Mouse (Mus musculus): Measurements from ENCODE around the gene Aplp1. TPM values are rescaled to one million over a fixed set of nuclear protein-coding genes. Genes with fewer than 3 reads are reported as not detected.

Aplp1 gene
- polyA plus RNA-seq, 1 experiment, result 0.29 TPM

- Histone ChIP-seq H3K79me3 (ENCODE audit: low read depth) (no peaks in the 10 kb centered on the region), H3K4me3 (ENCODE audit: insufficient read depth, poor library complexity, severe bottlenecking) (no peak overlapping the region), H3K36me3 (ENCODE audit: control insufficient read depth, insufficient read depth) (no peaks in the 10 kb centered on the region), H3K79me2 (ENCODE audit: control insufficient read depth, insufficient read depth) (no peaks in the 10 kb centered on the region), H3K27me3 (ENCODE audit: control insufficient read depth, insufficient read depth, insufficient read length) (peaks cover 42% of the 10 kb centered on the region), H3ac (ENCODE audit: control insufficient read depth, insufficient read length, low read depth) (no peak overlapping the region)
- TF ChIP-seq CEBPB (IDR thresholded peaks at IDR 0.05; ENCODE audit: low read depth) (no peak), USF1 (IDR thresholded peaks at IDR 0.05; ENCODE audit: low read depth) (no peak), CTCF (IDR thresholded peaks at IDR 0.05; ENCODE audit: control insufficient read depth, insufficient read depth, insufficient read length) (no peak), FOSL1 (IDR thresholded peaks at IDR 0.05; ENCODE audit: insufficient read depth, low read length, poor library complexity, severe bottlenecking) (no peak), MAX (IDR thresholded peaks at IDR 0.05) (no peak), MYOD1 (IDR thresholded peaks at IDR 0.05; ENCODE audit: control insufficient read depth, insufficient read length, low read depth) (no peak), MYOG (IDR thresholded peaks at IDR 0.05; ENCODE audit: control insufficient read depth, extremely low read depth, insufficient read length) (no peak)
Observed at GRCm38 (mm10) chr7:30450241-30450640, 4.9 kb upstream of the Aplp1 start.

GRCm38 (mm10) chr7:30444154-30444970 lies 973 bp downstream of the Aplp1 start:
- H3K27me3 ChIP-seq (ENCODE audit: control insufficient read depth, insufficient read depth, insufficient read length), result peaks cover 27% of the 10 kb centered on the region
- no peak for TF ChIP-seq CTCF (IDR thresholded peaks at IDR 0.05; ENCODE audit: control insufficient read depth, insufficient read depth, insufficient read length)
- no peak for TF ChIP-seq USF1 (IDR thresholded peaks at IDR 0.05; ENCODE audit: low read depth)
- TF ChIP-seq FOSL1 (IDR thresholded peaks at IDR 0.05; ENCODE audit: insufficient read depth, low read length, poor library complexity, severe bottlenecking), result no peak
- no peak for TF ChIP-seq MYOG (IDR thresholded peaks at IDR 0.05; ENCODE audit: control insufficient read depth, extremely low read depth, insufficient read length)
- TF ChIP-seq MAX (IDR thresholded peaks at IDR 0.05), result no peak
- TF ChIP-seq MYOD1 (IDR thresholded peaks at IDR 0.05; ENCODE audit: control insufficient read depth, insufficient read length, low read depth), result no peak
- TF ChIP-seq CEBPB (IDR thresholded peaks at IDR 0.05; ENCODE audit: low read depth), result no peak
- H3K36me3 ChIP-seq (ENCODE audit: control insufficient read depth, insufficient read depth), result no peaks in the 10 kb centered on the region
- H3K79me3 ChIP-seq (ENCODE audit: low read depth), result no peaks in the 10 kb centered on the region
- H3K79me2 ChIP-seq (ENCODE audit: control insufficient read depth, insufficient read depth), result no peaks in the 10 kb centered on the region
- no peak overlapping the region for H3ac ChIP-seq (ENCODE audit: control insufficient read depth, insufficient read length, low read depth)
- H3K4me3 ChIP-seq (ENCODE audit: insufficient read depth, poor library complexity, severe bottlenecking), result no peak overlapping the region

DNA sequence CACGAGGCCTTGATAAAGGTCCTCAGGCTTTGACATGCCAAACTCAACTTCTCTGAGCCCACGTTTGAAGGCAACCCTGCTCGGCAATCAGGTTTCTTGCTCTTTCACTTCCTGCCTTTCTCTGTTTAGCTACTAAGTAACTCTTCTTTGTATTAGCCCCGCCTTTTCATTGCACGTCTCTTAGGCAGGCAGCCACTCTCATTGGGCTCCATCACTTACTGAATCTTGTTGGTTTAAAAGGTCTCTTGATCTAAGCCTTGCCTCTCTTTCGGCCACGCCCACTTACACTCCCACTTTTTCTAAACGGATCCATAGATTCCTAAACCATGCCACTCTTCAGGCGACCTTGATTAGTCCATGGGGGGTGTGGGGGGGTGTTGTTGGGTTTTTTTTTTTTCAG lies 1.6 kb downstream of the Aplp1 start:
- TF ChIP-seq MYOG (IDR thresholded peaks at IDR 0.05; ENCODE audit: control insufficient read depth, extremely low read depth, insufficient read length) (no peak), FOSL1 (IDR thresholded peaks at IDR 0.05; ENCODE audit: insufficient read depth, low read length, poor library complexity, severe bottlenecking) (no peak), USF1 (IDR thresholded peaks at IDR 0.05; ENCODE audit: low read depth) (no peak), CEBPB (IDR thresholded peaks at IDR 0.05; ENCODE audit: low read depth) (no peak), CTCF (IDR thresholded peaks at IDR 0.05; ENCODE audit: control insufficient read depth, insufficient read depth, insufficient read length) (no peak), MYOD1 (IDR thresholded peaks at IDR 0.05; ENCODE audit: control insufficient read depth, insufficient read length, low read depth) (no peak), MAX (IDR thresholded peaks at IDR 0.05) (no peak)

GRCm38 (mm10) chr7:30440697-30441096 lies 4.6 kb downstream of the Aplp1 start:
- Histone ChIP-seq H3ac (ENCODE audit: control insufficient read depth, insufficient read length, low read depth) (no peak overlapping the region), H3K27me3 (ENCODE audit: control insufficient read depth, insufficient read depth, insufficient read length) (peaks cover 27% of the 10 kb centered on the region), H3K79me3 (ENCODE audit: low read depth) (no peaks in the 10 kb centered on the region), H3K79me2 (ENCODE audit: control insufficient read depth, insufficient read depth) (no peaks in the 10 kb centered on the region), H3K36me3 (ENCODE audit: control insufficient read depth, insufficient read depth) (no peaks in the 10 kb centered on the region), H3K4me3 (ENCODE audit: insufficient read depth, poor library complexity, severe bottlenecking) (no peak overlapping the region)
- TF ChIP-seq MAX (IDR thresholded peaks at IDR 0.05) (no peak), FOSL1 (IDR thresholded peaks at IDR 0.05; ENCODE audit: insufficient read depth, low read length, poor library complexity, severe bottlenecking) (no peak), USF1 (IDR thresholded peaks at IDR 0.05; ENCODE audit: low read depth) (no peak), CTCF (IDR thresholded peaks at IDR 0.05; ENCODE audit: control insufficient read depth, insufficient read depth, insufficient read length) (no peak), CEBPB (IDR thresholded peaks at IDR 0.05; ENCODE audit: low read depth) (no peak), MYOD1 (IDR thresholded peaks at IDR 0.05; ENCODE audit: control insufficient read depth, insufficient read length, low read depth) (no peak), MYOG (IDR thresholded peaks at IDR 0.05; ENCODE audit: control insufficient read depth, extremely low read depth, insufficient read length) (no peak)

More for the DNA sequence above, 1.6 kb downstream of the Aplp1 start:
- Histone ChIP-seq H3ac (ENCODE audit: control insufficient read depth, insufficient read length, low read depth) (no peak overlapping the region), H3K79me3 (ENCODE audit: low read depth) (no peaks in the 10 kb centered on the region), H3K79me2 (ENCODE audit: control insufficient read depth, insufficient read depth) (no peaks in the 10 kb centered on the region), H3K36me3 (ENCODE audit: control insufficient read depth, insufficient read depth) (no peaks in the 10 kb centered on the region), H3K27me3 (ENCODE audit: control insufficient read depth, insufficient read depth, insufficient read length) (peaks cover 27% of the 10 kb centered on the region), H3K4me3 (ENCODE audit: insufficient read depth, poor library complexity, severe bottlenecking) (no peak overlapping the region)

GRCm38 (mm10) chr7:30439734-30440133 lies 5.6 kb downstream of the Aplp1 start:
- H3K4me3 ChIP-seq (ENCODE audit: insufficient read depth, poor library complexity, severe bottlenecking), result no peak overlapping the region
- H3K79me2 ChIP-seq (ENCODE audit: control insufficient read depth, insufficient read depth), result no peaks in the 10 kb centered on the region
- no peaks in the 10 kb centered on the region for H3K79me3 ChIP-seq (ENCODE audit: low read depth)
- H3K27me3 ChIP-seq (ENCODE audit: control insufficient read depth, insufficient read depth, insufficient read length), result peaks cover 20% of the 10 kb centered on the region
- H3K36me3 ChIP-seq (ENCODE audit: control insufficient read depth, insufficient read depth), result no peaks in the 10 kb centered on the region
- no peak for TF ChIP-seq MYOD1 (IDR thresholded peaks at IDR 0.05; ENCODE audit: control insufficient read depth, insufficient read length, low read depth)
- no peak for TF ChIP-seq MYOG (IDR thresholded peaks at IDR 0.05; ENCODE audit: control insufficient read depth, extremely low read depth, insufficient read length)
- TF ChIP-seq CTCF (IDR thresholded peaks at IDR 0.05; ENCODE audit: control insufficient read depth, insufficient read depth, insufficient read length), result no peak
- no peak for TF ChIP-seq USF1 (IDR thresholded peaks at IDR 0.05; ENCODE audit: low read depth)
- no peak for TF ChIP-seq FOSL1 (IDR thresholded peaks at IDR 0.05; ENCODE audit: insufficient read depth, low read length, poor library complexity, severe bottlenecking)
- TF ChIP-seq MAX (IDR thresholded peaks at IDR 0.05), result no peak
- no peak for TF ChIP-seq CEBPB (IDR thresholded peaks at IDR 0.05; ENCODE audit: low read depth)
- no peak overlapping the region for H3ac ChIP-seq (ENCODE audit: control insufficient read depth, insufficient read length, low read depth)

Measured in C2C12 (cell line).